Mouse (Mus musculus): ENCODE results near the gene Rit1. TPM values are rescaled to one million over a fixed set of nuclear protein-coding genes. Genes with fewer than 3 reads are reported as not detected.
"Not testable (repeated sequence)": the region's sequence is repeated elsewhere in the genome, so short reads cannot be mapped to it uniquely, and the experiment has no call there.

The Rit1 gene
- polyA plus RNA-seq, 1 experiment from 2014 or later, result 50.4 TPM

- Histone ChIP-seq H3K9me3 (replicated peaks) (peaks cover 18% of the 10 kb centered on the region), H3K27ac (no peak overlapping the region), H3K9ac (no peak overlapping the region), H3K4me3 (replicated peaks) (no peak overlapping the region), H3K4me1 (no peaks in the 10 kb centered on the region), H3K4me2 (no peak overlapping the region), H3K36me3 (peaks cover 36% of the 10 kb centered on the region), H3K27me3 (no peaks in the 10 kb centered on the region)
- ATAC-seq (replicated peaks; ENCODE audit: low FRiP score), result no peak
- 95% methylated on average over 14 of the region's 15 CpGs for WGBS
Measured at GRCm38 (mm10) chr3:88746139-88746870, 29.7 kb downstream of the Rit1 start.

GRCm38 (mm10) chr3:88746871-88747231, 30.2 kb downstream of the Rit1 start:
- no peak overlapping the region for H3K4me2 ChIP-seq
- no peak overlapping the region for H3K9ac ChIP-seq
- H3K27me3 ChIP-seq, result no peaks in the 10 kb centered on the region
- H3K27ac ChIP-seq, result no peak overlapping the region
- ATAC-seq (replicated peaks; ENCODE audit: low FRiP score), result no peak
- H3K4me1 ChIP-seq, result no peaks in the 10 kb centered on the region
- peaks cover 18% of the 10 kb centered on the region for H3K9me3 ChIP-seq (replicated peaks)
- H3K36me3 ChIP-seq, result peaks cover 36% of the 10 kb centered on the region
- 94% methylated on average over 4 of the region's 4 CpGs for WGBS
- no peak overlapping the region for H3K4me3 ChIP-seq (replicated peaks)

- no peak overlapping the region for H3K4me2 ChIP-seq
- ATAC-seq (replicated peaks; ENCODE audit: low FRiP score), result no peak
- 70% methylated on average over 4 of the region's 4 CpGs for WGBS
- no peaks in the 10 kb centered on the region for H3K27me3 ChIP-seq
- H3K27ac ChIP-seq, result no peak overlapping the region
- no peak overlapping the region for H3K4me3 ChIP-seq (replicated peaks)
- H3K36me3 ChIP-seq, result peaks cover 5% of the 10 kb centered on the region; the same call in 1 of the 2 replicates
- peaks cover 23% of the 10 kb centered on the region for H3K4me1 ChIP-seq
- no peaks in the 10 kb centered on the region for H3K9me3 ChIP-seq (replicated peaks)
- H3K9ac ChIP-seq, result no peak overlapping the region
Measured at GRCm38 (mm10) chr3:88754283-88754682, 37.6 kb downstream of the Rit1 start.

GRCm38 (mm10) chr3:88755541-88755940, 38.9 kb downstream of the Rit1 start:
- 59% methylated on average over 3 of the region's 3 CpGs for whole genome bisulfite sequencing
- Histone ChIP-seq H3K27ac (0 out of 2 replicates have a peak overlapping the region, but pooled peaks have one; percentile 41), H3K4me3 (replicated peaks) (no peak overlapping the region), H3K4me2 (no peak overlapping the region), H3K27me3 (no peaks in the 10 kb centered on the region), H3K36me3 (no peaks in the 10 kb centered on the region), H3K4me1 (peaks cover 23% of the 10 kb centered on the region), H3K9me3 (replicated peaks) (no peaks in the 10 kb centered on the region), H3K9ac (no peak overlapping the region)
- no peak for ATAC-seq (replicated peaks; ENCODE audit: low FRiP score)

GRCm38 (mm10) chr3:88756276-88756675, 39.6 kb downstream of the Rit1 start:
- H3K9me3 ChIP-seq (replicated peaks), result no peaks in the 10 kb centered on the region
- 0 out of 2 replicates have a peak overlapping the region, but pooled peaks have one; percentile 51 for H3K27ac ChIP-seq
- H3K9ac ChIP-seq, result no peak overlapping the region
- no peaks in the 10 kb centered on the region for H3K27me3 ChIP-seq
- 33% methylated on average over 4 of the region's 4 CpGs for WGBS
- no peak for ATAC-seq (replicated peaks; ENCODE audit: low FRiP score)
- peaks cover 23% of the 10 kb centered on the region for H3K4me1 ChIP-seq
- no peak overlapping the region for H3K4me3 ChIP-seq (replicated peaks)
- peaks cover 3% of the 10 kb centered on the region; the same call in 1 of the 2 replicates for H3K36me3 ChIP-seq
- H3K4me2 ChIP-seq, result no peak overlapping the region

GRCm38 (mm10) chr3:88758045-88758500, 41.4 kb downstream of the Rit1 start:
- H3K27ac ChIP-seq, result peak overlapping the region; percentile 81
- peaks cover 23% of the 10 kb centered on the region for H3K4me1 ChIP-seq
- no peak overlapping the region for H3K9ac ChIP-seq
- no peak overlapping the region for H3K4me3 ChIP-seq (replicated peaks)
- 14% methylated on average over 5 of the region's 5 CpGs for WGBS
- H3K36me3 ChIP-seq, result peaks cover 9% of the 10 kb centered on the region; the same call in 1 of the 2 replicates
- ATAC-seq (replicated peaks; ENCODE audit: low FRiP score), result no peak; the same call in 1 of the 2 replicates
- no peaks in the 10 kb centered on the region for H3K27me3 ChIP-seq
- no peaks in the 10 kb centered on the region for H3K9me3 ChIP-seq (replicated peaks)
- H3K4me2 ChIP-seq, result no peak overlapping the region

GRCm38 (mm10) chr3:88761619-88762018, 45.0 kb downstream of the Rit1 start:
- no peak overlapping the region for H3K27ac ChIP-seq
- no peaks in the 10 kb centered on the region for H3K9me3 ChIP-seq (replicated peaks)
- 92% methylated on average over 19 of the region's 19 CpGs for WGBS
- no peak overlapping the region for H3K4me2 ChIP-seq
- H3K36me3 ChIP-seq, result peaks cover 9% of the 10 kb centered on the region; the same call in 1 of the 2 replicates
- no peak overlapping the region for H3K9ac ChIP-seq
- peaks cover 15% of the 10 kb centered on the region for H3K4me1 ChIP-seq
- H3K4me3 ChIP-seq (replicated peaks), result no peak overlapping the region
- no peaks in the 10 kb centered on the region for H3K27me3 ChIP-seq
- no peak for ATAC-seq (replicated peaks; ENCODE audit: low FRiP score)

GRCm38 (mm10) chr3:88762401-88762831, 45.8 kb downstream of the Rit1 start:
- WGBS, result 73% methylated on average over 6 of the region's 6 CpGs

GRCm38 (mm10) chr3:88771189-88771940, 54.7 kb downstream of the Rit1 start:
- H3K4me1 ChIP-seq, result not testable (repeated sequence)

More at GRCm38 (mm10) chr3:88762401-88762831, 45.8 kb downstream of the Rit1 start:
- ATAC-seq (replicated peaks; ENCODE audit: low FRiP score), result no peak
- Histone ChIP-seq H3K27ac (no peak overlapping the region), H3K9ac (no peak overlapping the region), H3K4me2 (no peak overlapping the region), H3K36me3 (peaks cover 9% of the 10 kb centered on the region; the same call in 1 of the 2 replicates), H3K27me3 (no peaks in the 10 kb centered on the region), H3K4me3 (replicated peaks) (no peak overlapping the region), H3K4me1 (peaks cover 14% of the 10 kb centered on the region), H3K9me3 (replicated peaks) (no peaks in the 10 kb centered on the region)

GRCm38 (mm10) chr3:88771941-88772280, 55.3 kb downstream of the Rit1 start:
- Histone ChIP-seq H3K4me2 (peak overlapping the region; percentile 69), H3K27ac (peak overlapping the region; percentile 75), H3K4me3 (replicated peaks) (peak overlapping the region; percentile 37)
- 8% methylated on average over 3 of the region's 6 CpGs for WGBS
- not testable (repeated sequence) for H3K9ac ChIP-seq; H3K9me3 ChIP-seq (replicated peaks); H3K27me3 ChIP-seq; H3K4me1 ChIP-seq; ATAC-seq (replicated peaks; ENCODE audit: low FRiP score); H3K36me3 ChIP-seq

More at GRCm38 (mm10) chr3:88771189-88771940, 54.7 kb downstream of the Rit1 start:
- WGBS, result under 1% methylated on average over 23 of the region's 28 CpGs
- H3K9me3 ChIP-seq (replicated peaks); H3K27me3 ChIP-seq; H3K9ac ChIP-seq; H3K36me3 ChIP-seq: not testable (repeated sequence)
- peak overlapping the region; percentile 75 for H3K27ac ChIP-seq
- ATAC-seq (replicated peaks; ENCODE audit: low FRiP score), result peak; percentile 68
- peak overlapping the region; percentile 69 for H3K4me2 ChIP-seq
- peak overlapping the region; percentile 37 for H3K4me3 ChIP-seq (replicated peaks)

GRCm38 (mm10) chr3:88772399-88772798, 55.8 kb downstream of the Rit1 start:
- not testable (repeated sequence) for H3K9me3 ChIP-seq (replicated peaks); H3K4me1 ChIP-seq; H3K9ac ChIP-seq; H3K36me3 ChIP-seq; H3K27ac ChIP-seq; H3K27me3 ChIP-seq
- Histone ChIP-seq H3K4me2 (peak overlapping the region; percentile 43), H3K4me3 (replicated peaks) (peak overlapping the region; percentile 20)
- ATAC-seq (replicated peaks; ENCODE audit: low FRiP score), result peak; percentile 70
- under 1% methylated on average over 19 of the region's 19 CpGs for WGBS

- not testable (repeated sequence) for H3K4me2 ChIP-seq; H3K9me3 ChIP-seq (replicated peaks); H3K27ac ChIP-seq; H3K27me3 ChIP-seq; H3K36me3 ChIP-seq; H3K9ac ChIP-seq; H3K4me3 ChIP-seq (replicated peaks); H3K4me1 ChIP-seq; ATAC-seq (replicated peaks; ENCODE audit: low FRiP score)
- 72% methylated on average over 6 of the region's 6 CpGs for WGBS
Measured at GRCm38 (mm10) chr3:88773163-88773562, 56.5 kb downstream of the Rit1 start.
